Mouse (Mus musculus) small intestine, adult 2 months (tissue): ENCODE data around the gene Tmem56.

Experiments
- CTCF ChIP-seq: fragments of 200-500 bp; IDR thresholded peaks from 2 replicates; pipeline ENCODE4 v1.5.1; 2012; ENCODE audit warnings: low read depth, mild to moderate bottlenecking, control low read depth, inconsistent platforms, low read length, moderate library complexity, mixed read lengths; ENCODE audit not compliant: insufficient replicate concordance, insufficient read length; ENCODE audit errors: extremely low read depth
- POLR2A ChIP-seq: fragments of 200-500 bp; IDR thresholded peaks from 2 replicates; pipeline ENCODE4 v1.6.1; 2012; ENCODE audit warnings: low read depth, mild to moderate bottlenecking, control low read depth, inconsistent platforms, low read length, moderate library complexity

DNA sequence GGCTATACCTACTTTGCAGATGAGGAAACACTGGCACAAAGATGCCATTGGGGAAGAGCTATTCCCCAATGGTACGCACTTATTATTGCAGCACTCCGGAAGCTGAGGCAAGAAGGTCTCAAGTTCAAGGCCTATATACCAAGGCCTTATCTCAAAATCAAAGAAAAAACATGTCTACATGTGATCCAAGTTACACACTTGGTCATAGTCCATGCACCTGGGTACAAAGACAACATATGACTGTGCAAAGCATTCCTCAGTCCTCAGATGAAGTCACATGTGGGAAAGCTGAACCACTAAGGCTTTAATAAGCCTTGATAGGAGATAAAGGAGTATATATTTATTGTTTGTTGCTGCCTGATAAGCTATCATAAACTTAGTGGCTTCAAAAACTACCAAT lies 8.9 kb downstream of the Tmem56 start:
- no peak for TF ChIP-seq CTCF
- TF ChIP-seq POLR2A: no peak
